ENCODE assay signal across 9 mouse cellular contexts in the genomic region with DNA sequence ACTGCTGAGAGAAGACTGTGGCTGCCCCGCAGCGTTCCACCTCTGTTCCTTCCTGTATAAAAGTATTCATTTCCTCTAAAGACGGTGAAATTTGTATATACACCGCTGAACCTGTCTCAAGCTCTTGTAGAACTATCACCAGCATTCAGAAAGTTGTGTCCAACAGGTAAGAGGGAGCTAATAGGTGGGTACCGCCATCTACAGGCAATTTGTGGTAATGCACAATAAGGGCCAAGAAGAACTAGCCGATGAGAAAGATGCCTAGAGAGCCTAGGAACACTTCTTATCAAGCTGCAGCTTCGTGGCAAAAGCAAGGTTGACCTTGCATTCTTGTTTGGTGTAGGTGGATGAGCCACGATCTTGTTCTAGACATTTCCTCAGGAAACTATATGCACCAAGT.
A peak's percentile ranks its signal among the peaks of the same experiment; 100 is the strongest.
DNase-seq lines count a peak whose midpoint lies in the region; ATAC-seq and TF ChIP-seq lines count a peak whose summit lies in the region.
"Had no signal": no experiment of that assay in that cellular context is flagged by ENCODE, and none has a peak within 500 bp of the region (broad histone marks: within the 10 kb centered on the region; RNA-seq: fewer than 3 reads in every experiment).

No protein-coding gene starts in this region.

- TF ChIP-seq CTCF in midbrain, postnatal 0 days (IDR thresholded peaks at IDR 0.05), result peak; percentile 99

- H3K9me3 ChIP-seq in forebrain, embryonic 14.5 days (replicated peaks; ENCODE audit: control insufficient read depth, low read length), result no peaks in the 10 kb centered on the region
- H3K9me3 ChIP-seq in hindbrain, embryonic 14.5 days (ENCODE audit: control insufficient read depth, low read length), result no peaks in the 10 kb centered on the region
- H3K9me3 ChIP-seq in midbrain, postnatal 0 days (ENCODE audit: low read length), result no peaks in the 10 kb centered on the region
- H3K9me3 ChIP-seq: hindbrain, embryonic 15.5 days had no signal

- H3K27me3 ChIP-seq in forebrain, embryonic 14.5 days (replicated peaks; ENCODE audit: control insufficient read depth, insufficient read depth, low read length), result no peaks in the 10 kb centered on the region
- H3K27me3 ChIP-seq in hindbrain, embryonic 14.5 days (ENCODE audit: control insufficient read depth, insufficient read depth, low read length), result no peaks in the 10 kb centered on the region
- no peaks in the 10 kb centered on the region for H3K27me3 ChIP-seq in midbrain, postnatal 0 days (ENCODE audit: insufficient read depth, low read length)
- H3K27me3 ChIP-seq: hindbrain, embryonic 15.5 days had no signal

- H3K9ac ChIP-seq in forebrain, embryonic 14.5 days (ENCODE audit: low read length), result no peak overlapping the region
- no peak overlapping the region for H3K9ac ChIP-seq in hindbrain, embryonic 14.5 days
- no peak overlapping the region for H3K9ac ChIP-seq in midbrain, postnatal 0 days (replicated peaks; ENCODE audit: low read length, poor library complexity, severe bottlenecking)
- H3K9ac ChIP-seq: hindbrain, embryonic 15.5 days had no signal

- no peak overlapping the region for H3K4me2 ChIP-seq in forebrain, embryonic 14.5 days (ENCODE audit: low read length)
- H3K4me2 ChIP-seq in hindbrain, embryonic 14.5 days (replicated peaks), result no peak overlapping the region
- no peak overlapping the region for H3K4me2 ChIP-seq in midbrain, postnatal 0 days (ENCODE audit: low read depth, low read length, poor library complexity, severe bottlenecking)
- H3K4me2 ChIP-seq: hindbrain, embryonic 15.5 days had no signal

- 7% methylated on average over 8 of the region's 8 CpGs for WGBS in forebrain, embryonic 14.5 days
- WGBS in hindbrain, embryonic 14.5 days, result 7% methylated on average over 8 of the region's 8 CpGs
- WGBS in midbrain, postnatal 0 days, result 7% methylated on average over 8 of the region's 8 CpGs

- peak; percentile 48; the same call in 1 of the 2 replicates for ATAC-seq in forebrain, embryonic 14.5 days
- ATAC-seq in hindbrain, embryonic 14.5 days (ENCODE audit: low FRiP score), result 0 out of 2 replicates have a peak, but pooled peaks have one; percentile 11
- ATAC-seq in midbrain, postnatal 0 days (ENCODE audit: low FRiP score), result peak; percentile 52; the same call in 1 of the 2 replicates

- no peaks in the 10 kb centered on the region for H3K4me1 ChIP-seq in forebrain, embryonic 14.5 days (ENCODE audit: control insufficient read depth, insufficient read depth, low read length)
- H3K4me1 ChIP-seq in hindbrain, embryonic 14.5 days (replicated peaks; ENCODE audit: control insufficient read depth, insufficient read depth, low read length), result no peaks in the 10 kb centered on the region
- H3K4me1 ChIP-seq in midbrain, postnatal 0 days (ENCODE audit: insufficient read depth, low read length), result no peaks in the 10 kb centered on the region
- H3K4me1 ChIP-seq: hindbrain, embryonic 15.5 days had no signal

- no peak overlapping the region for H3K4me3 ChIP-seq in forebrain, embryonic 14.5 days (ENCODE audit: low read depth, low read length)
- no peak overlapping the region for H3K4me3 ChIP-seq in hindbrain, embryonic 14.5 days (replicated peaks; ENCODE audit: low read length)
- no peak overlapping the region for H3K4me3 ChIP-seq in midbrain, postnatal 0 days (ENCODE audit: low read depth, low read length)
- H3K4me3 ChIP-seq: hindbrain, embryonic 15.5 days had no signal

- peak; percentile 60 for DNase-seq in urinary bladder, postnatal 14 days (ENCODE audit: low spot score)
- DNase-seq in urinary bladder, adult 2 months (ENCODE audit: low spot score), result no peak
- peak; percentile 40 for DNase-seq in brain, embryonic 18.5 days (ENCODE audit: low read depth, low spot score)
- DNase-seq in forebrain, embryonic 14.5 days (ENCODE audit: low spot score), result peak; percentile 77
- DNase-seq in hindbrain, embryonic 14.5 days (ENCODE audit: low spot score), result peak; percentile 89
- DNase-seq in left cerebral cortex, adult 8-10 months (ENCODE audit: low spot score in 2 of 2), result peak; percentile 7 to 46
- peak; percentile 82 for DNase-seq in midbrain, postnatal 0 days (ENCODE audit: low spot score)
- peak; percentile 57 for DNase-seq in yolk sac, embryonic 10.5 days (ENCODE audit: low spot score)

- H3K36me3 ChIP-seq in forebrain, embryonic 14.5 days (ENCODE audit: control insufficient read depth, insufficient read depth, low read length), result no peaks in the 10 kb centered on the region
- H3K36me3 ChIP-seq in hindbrain, embryonic 14.5 days (replicated peaks; ENCODE audit: control insufficient read depth, insufficient read depth), result no peaks in the 10 kb centered on the region
- H3K36me3 ChIP-seq in midbrain, postnatal 0 days (ENCODE audit: insufficient read depth, low read length), result no peaks in the 10 kb centered on the region
- H3K36me3 ChIP-seq: hindbrain, embryonic 15.5 days had no signal

- H3K27ac ChIP-seq in forebrain, embryonic 14.5 days (ENCODE audit: low read depth, low read length), result no peak overlapping the region
- no peak overlapping the region for H3K27ac ChIP-seq in hindbrain, embryonic 14.5 days
- no peak overlapping the region for H3K27ac ChIP-seq in midbrain, postnatal 0 days (ENCODE audit: low read depth, low read length)
- H3K27ac ChIP-seq: hindbrain, embryonic 15.5 days had no signal
